Mouse (Mus musculus): ENCODE measurements around the gene Gm10392. TPM values are rescaled to one million over a fixed set of nuclear protein-coding genes. Genes with fewer than 3 reads are reported as not detected.

Gm10392 gene
- total and polyA plus RNA-seq, 3 experiments, result 0.10 to 0.27 TPM; not detected in 1

GRCm38 (mm10) chr11:77486798-77487197 lies 32.2 kb downstream of the Gm10392 start:
- Histone ChIP-seq H3K4me1 (ENCODE audit: control insufficient read depth in 1 of 2, insufficient read depth in 2 of 2, low read length in 2 of 2) (peaks cover 2 to 35% of the 10 kb centered on the region in 2 experiments; a peak in 3 of 4 replicates), H3K9ac (ENCODE audit: control insufficient read depth, low read depth, low read length, poor library complexity, severe bottlenecking) (no peak overlapping the region), H3K4me3 (ENCODE audit: control insufficient read depth in 1 of 2, insufficient read depth in 1 of 2, low read depth in 2 of 2, low read length in 2 of 2) (no peak overlapping the region), H3K27me3 (ENCODE audit: control insufficient read depth in 1 of 2, insufficient read depth in 2 of 2, low read length in 2 of 2) (no peaks in the 10 kb centered on the region), H3K9me3 (replicated peaks; ENCODE audit: insufficient read depth, low read length) (no peaks in the 10 kb centered on the region), H3K27ac (ENCODE audit: control insufficient read depth, low read depth, low read length) (no peak overlapping the region), H3K79me2 (ENCODE audit: control insufficient read depth, insufficient read depth, low read length, poor library complexity) (peaks cover 53% of the 10 kb centered on the region), H3K36me3 (ENCODE audit: control insufficient read depth in 1 of 2, insufficient read depth in 2 of 2, low read length in 2 of 2) (peaks cover 0 to 28% of the 10 kb centered on the region in 2 experiments; a peak in 2 of 4 replicates)
- no peak for TF ChIP-seq SIN3A (IDR thresholded peaks at IDR 0.05; ENCODE audit: low read length)
- TF ChIP-seq NRF1 (IDR thresholded peaks at IDR 0.05; ENCODE audit: insufficient read depth, low read depth, low read length, poor library complexity, severe bottlenecking), result no peak
- TF ChIP-seq JUND (IDR thresholded peaks at IDR 0.05; ENCODE audit: low read depth, low read length), result no peak
- no peak for TF ChIP-seq MYB (IDR thresholded peaks at IDR 0.05; ENCODE audit: low read depth, low read length)
- TF ChIP-seq HCFC1 (IDR thresholded peaks at IDR 0.05; ENCODE audit: low read depth, low read length), result no peak
- no peak for TF ChIP-seq MAZ (IDR thresholded peaks at IDR 0.05; ENCODE audit: low read depth, low read length)
- TF ChIP-seq MAFK (IDR thresholded peaks at IDR 0.05; ENCODE audit: borderline replicate concordance, low read depth, low read length), result no peak
- TF ChIP-seq RAD21 (IDR thresholded peaks at IDR 0.05; ENCODE audit: low read depth, low read length), result no peak; the same call in 1 of the 2 replicates
- TF ChIP-seq ZMIZ1 (IDR thresholded peaks at IDR 0.05; ENCODE audit: low read depth, low read length), result no peak
- TF ChIP-seq TCF12 (IDR thresholded peaks at IDR 0.05; ENCODE audit: low read depth, low read length), result no peak
- TF ChIP-seq ZNF384 (IDR thresholded peaks at IDR 0.05; ENCODE audit: low read depth, low read length), result no peak
- no peak for TF ChIP-seq BHLHE40 (IDR thresholded peaks at IDR 0.05; ENCODE audit: borderline replicate concordance, low read depth, low read length)
- TF ChIP-seq E2F4 (IDR thresholded peaks at IDR 0.05; ENCODE audit: borderline replicate concordance, low read depth, low read length), result no peak
- no peak for TF ChIP-seq POLR2AphosphoS2 (IDR thresholded peaks at IDR 0.05; ENCODE audit: low read length)
- TF ChIP-seq USF1 (IDR thresholded peaks at IDR 0.05; ENCODE audit: low read depth, low read length), result no peak
- no peak for TF ChIP-seq MYC (IDR thresholded peaks at IDR 0.05; ENCODE audit: low read depth, low read length)
- no peak for TF ChIP-seq GABPA (IDR thresholded peaks at IDR 0.05; ENCODE audit: low read depth, low read length)
- DNase-seq (ENCODE audit: low read depth, low spot score), result peak; percentile 57

DNA sequence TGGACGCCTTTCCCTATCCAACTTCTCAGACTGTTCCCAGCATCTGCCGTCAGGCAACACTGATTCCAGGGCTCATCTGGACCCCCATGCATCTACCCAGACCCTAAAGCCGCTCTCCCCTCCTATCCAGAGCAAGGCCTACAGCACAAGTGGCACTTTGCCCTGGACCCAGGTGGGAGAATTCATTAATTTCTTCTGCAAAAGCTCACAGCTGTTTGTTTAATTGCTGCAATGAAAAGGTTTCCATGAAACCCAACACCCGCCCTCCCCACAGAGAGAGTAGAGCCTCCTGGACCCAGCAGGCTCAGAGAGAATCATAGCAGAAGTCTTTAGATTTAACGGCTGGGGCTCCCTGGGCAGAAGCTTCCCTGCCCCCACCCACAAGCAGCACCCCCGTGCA lies 33.8 kb downstream of the Gm10392 start:
- Histone ChIP-seq H3K79me2 (ENCODE audit: control insufficient read depth, insufficient read depth, low read length, poor library complexity) (peaks cover 58% of the 10 kb centered on the region), H3K9me3 (replicated peaks; ENCODE audit: insufficient read depth, low read length) (no peaks in the 10 kb centered on the region), H3K9ac (ENCODE audit: control insufficient read depth, low read depth, low read length, poor library complexity, severe bottlenecking) (no peak overlapping the region), H3K27me3 (ENCODE audit: control insufficient read depth in 1 of 2, insufficient read depth in 2 of 2, low read length in 2 of 2) (no peaks in the 10 kb centered on the region), H3K4me3 (ENCODE audit: control insufficient read depth in 1 of 2, insufficient read depth in 1 of 2, low read depth in 2 of 2, low read length in 2 of 2) (no peak overlapping the region), H3K4me1 (ENCODE audit: control insufficient read depth in 1 of 2, insufficient read depth in 2 of 2, low read length in 2 of 2) (peaks cover 0 to 28% of the 10 kb centered on the region in 2 experiments; a peak in 2 of 4 replicates), H3K36me3 (ENCODE audit: control insufficient read depth in 1 of 2, insufficient read depth in 2 of 2, low read length in 2 of 2) (peaks cover 0 to 22% of the 10 kb centered on the region in 2 experiments; a peak in 2 of 4 replicates), H3K27ac (ENCODE audit: control insufficient read depth, low read depth, low read length) (no peak overlapping the region)
- no peak for DNase-seq (ENCODE audit: low read depth, low spot score)
- no peak for TF ChIP-seq RCOR1 (IDR thresholded peaks at IDR 0.05; ENCODE audit: low read depth, low read length)
- TF ChIP-seq MAX (IDR thresholded peaks at IDR 0.05; ENCODE audit: low read length), result no peak
- no peak for TF ChIP-seq ETS1 (IDR thresholded peaks at IDR 0.05; ENCODE audit: low read depth, low read length)
- no peak for TF ChIP-seq MEF2A (IDR thresholded peaks at IDR 0.05; ENCODE audit: extremely low read depth, insufficient replicate concordance, low read depth, low read length, poor library complexity, severe bottlenecking)
- no peak for TF ChIP-seq RAD21 (IDR thresholded peaks at IDR 0.05; ENCODE audit: low read depth, low read length)
- no peak for TF ChIP-seq CHD2 (IDR thresholded peaks at IDR 0.05; ENCODE audit: low read length)
- no peak for TF ChIP-seq KAT2A (conservative IDR thresholded peaks at IDR 0.05; ENCODE audit: low read depth, low read length)
- TF ChIP-seq SIN3A (IDR thresholded peaks at IDR 0.05; ENCODE audit: low read length), result no peak
- no peak for TF ChIP-seq POLR2AphosphoS2 (IDR thresholded peaks at IDR 0.05; ENCODE audit: low read length)
